Mouse (Mus musculus) left cerebral cortex, adult 11 months (tissue): ENCODE data around the gene Slc51a.

ENCODE experiments used
- DNase-seq: peaks from one replicate; pipeline ENCODE4 v3.0.0; 2022; ENCODE audit warnings: low spot score

Slc51a gene

DNA sequence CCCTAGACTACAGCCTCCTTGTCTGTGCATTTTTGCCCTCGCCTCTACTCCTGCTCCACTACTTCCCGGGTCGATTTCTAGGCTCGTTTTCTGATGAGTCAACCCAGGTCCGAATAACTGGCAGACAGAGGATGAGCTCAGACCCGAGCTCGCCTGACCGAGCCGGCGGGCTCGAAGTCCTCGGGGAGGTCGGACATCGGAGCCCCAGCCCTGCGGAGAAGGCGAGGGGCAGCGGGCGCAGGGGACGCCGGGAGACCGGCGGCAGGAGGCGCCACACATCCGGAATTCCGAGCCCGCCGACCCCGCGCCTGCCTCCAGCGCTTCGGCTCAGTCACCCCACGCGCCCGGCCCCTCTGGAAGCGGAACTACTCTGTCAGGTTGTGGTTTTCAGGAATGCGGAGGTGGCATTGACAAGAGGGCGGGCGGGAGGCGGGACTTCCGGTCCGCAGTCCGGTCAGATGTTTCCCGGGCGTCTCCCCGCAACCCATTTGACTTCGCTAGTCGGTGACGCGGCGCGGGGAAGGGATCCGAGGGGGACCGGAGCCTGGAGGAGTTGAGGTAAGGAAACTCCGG lies 57.1 kb downstream of the Slc51a start, which contains the start of gene Pcyt1a:
TSS of gene Pcyt1a (plus strand) at position 448 of the 573 bp plus-strand sequence.
- peak; percentile 86 for DNase-seq

- DNase-seq = no peak
Measured at GRCm38 (mm10) chr16:32427506-32427905, 60.2 kb downstream of the Slc51a start.
